Mouse (Mus musculus) kidney, adult 18-20 months (tissue): ENCODE measurements at regions not wholly inside any gene's neighbourhood (a gene's known extent, or its start where the extent isn't known, plus 50 kb on each side); places are given as distances from the start of the nearest gene placed in this dataset.

Experiments
- DNase-seq: peaks from one replicate; pipeline ENCODE4 v3.0.0; 2021

GRCm38 (mm10) chr8:25332120-25332607 is 508.0 kb upstream of the Adam5 start:
- DNase-seq: no peak

GRCm38 (mm10) chr8:25331161-25331776 is 507.1 kb upstream of the Adam5 start:
- peak; percentile 25 for DNase-seq

GRCm38 (mm10) chr8:25329791-25330190 is 505.6 kb upstream of the Adam5 start:
- DNase-seq: no peak

GRCm38 (mm10) chr8:25328318-25328717 is 504.1 kb upstream of the Adam5 start:
- no peak for DNase-seq

- DNase-seq: no peak
Observed at GRCm38 (mm10) chr8:25326930-25327329, 502.8 kb upstream of the Adam5 start.

GRCm38 (mm10) chr8:25326257-25326656 is 502.1 kb upstream of the Adam5 start:
- no peak for DNase-seq

GRCm38 (mm10) chr8:25324731-25325130 is 500.6 kb upstream of the Adam5 start:
- no peak for DNase-seq

- peak; percentile 4 for DNase-seq
Observed at GRCm38 (mm10) chr8:25323643-25324420, 499.7 kb upstream of the Adam5 start.

- no peak for DNase-seq
Observed at GRCm38 (mm10) chr8:25316383-25316782, 492.2 kb upstream of the Adam5 start.

GRCm38 (mm10) chr8:25311811-25312533 is 487.8 kb upstream of the Adam5 start:
- DNase-seq: no peak

- DNase-seq: no peak
Observed at GRCm38 (mm10) chr8:25307956-25308355, 483.8 kb upstream of the Adam5 start.

GRCm38 (mm10) chr8:25307511-25307910 is 483.3 kb upstream of the Adam5 start:
- no peak for DNase-seq

- peak; percentile 13 for DNase-seq
Observed at GRCm38 (mm10) chr8:25306769-25307491, 482.8 kb upstream of the Adam5 start.
